Mouse (Mus musculus): ENCODE results near the gene Rbfox2. TPM values are rescaled to one million over a fixed set of nuclear protein-coding genes. Genes with fewer than 3 reads are reported as not detected.
"Not testable (repeated sequence)": the region's sequence is repeated elsewhere in the genome, so short reads cannot be mapped to it uniquely, and the experiment has no call there.

Rbfox2 gene
- polyA plus RNA-seq, 1 experiment, result 34.7 TPM

- H3K4me1 ChIP-seq (ENCODE audit: control insufficient read depth, insufficient read depth, insufficient read length, low read length), result peaks cover 3% of the 10 kb centered on the region; the same call in 1 of the 2 replicates
- H3K27me3 ChIP-seq (ENCODE audit: control insufficient read depth, insufficient read depth, low read length), result no peaks in the 10 kb centered on the region
- 79% methylated on average over 2 of the region's 2 CpGs for WGBS
Observed at GRCm38 (mm10) chr15:77275572-77275971, 31.2 kb downstream of the Rbfox2 start.

GRCm38 (mm10) chr15:77273947-77274346, 32.9 kb downstream of the Rbfox2 start:
- peaks cover 3% of the 10 kb centered on the region; the same call in 1 of the 2 replicates for H3K4me1 ChIP-seq (ENCODE audit: control insufficient read depth, insufficient read depth, insufficient read length, low read length)
- TF ChIP-seq POLR2A (IDR thresholded peaks at IDR 0.05; ENCODE audit: low read depth, low read length), result no peak
- no peak for TF ChIP-seq CTCF (IDR thresholded peaks at IDR 0.05; ENCODE audit: extremely low read depth, insufficient read length, insufficient replicate concordance, low read depth, low read length)
- no peaks in the 10 kb centered on the region for H3K27me3 ChIP-seq (ENCODE audit: control insufficient read depth, insufficient read depth, low read length)
- no peaks in the 10 kb centered on the region for H3K36me3 ChIP-seq (ENCODE audit: control insufficient read depth, insufficient read depth, low read length)
- no peak overlapping the region for H3K4me3 ChIP-seq (ENCODE audit: low read depth, low read length)
- 61% methylated on average over 6 of the region's 6 CpGs for WGBS
- no peak overlapping the region for H3K27ac ChIP-seq (ENCODE audit: insufficient read depth, low read depth, low read length)

More at GRCm38 (mm10) chr15:77275572-77275971, 31.2 kb downstream of the Rbfox2 start:
- TF ChIP-seq CTCF (IDR thresholded peaks at IDR 0.05; ENCODE audit: extremely low read depth, insufficient read length, insufficient replicate concordance, low read depth, low read length) (no peak), POLR2A (IDR thresholded peaks at IDR 0.05; ENCODE audit: low read depth, low read length) (no peak)
- no peak overlapping the region for H3K27ac ChIP-seq (ENCODE audit: insufficient read depth, low read depth, low read length)
- H3K36me3 ChIP-seq (ENCODE audit: control insufficient read depth, insufficient read depth, low read length), result no peaks in the 10 kb centered on the region
- no peak overlapping the region for H3K4me3 ChIP-seq (ENCODE audit: low read depth, low read length)

GRCm38 (mm10) chr15:77271285-77271684, 35.5 kb downstream of the Rbfox2 start:
- Histone ChIP-seq H3K36me3 (ENCODE audit: control insufficient read depth, insufficient read depth, low read length) (no peaks in the 10 kb centered on the region), H3K27ac (ENCODE audit: insufficient read depth, low read depth, low read length) (no peak overlapping the region), H3K4me1 (ENCODE audit: control insufficient read depth, insufficient read depth, insufficient read length, low read length) (no peaks in the 10 kb centered on the region), H3K27me3 (ENCODE audit: control insufficient read depth, insufficient read depth, low read length) (no peaks in the 10 kb centered on the region), H3K4me3 (ENCODE audit: low read depth, low read length) (no peak overlapping the region)
- TF ChIP-seq CTCF (IDR thresholded peaks at IDR 0.05; ENCODE audit: extremely low read depth, insufficient read length, insufficient replicate concordance, low read depth, low read length) (no peak), POLR2A (IDR thresholded peaks at IDR 0.05; ENCODE audit: low read depth, low read length) (no peak)
- WGBS, result 92% methylated on average over 5 of the region's 5 CpGs

GRCm38 (mm10) chr15:77269496-77269895, 37.3 kb downstream of the Rbfox2 start:
- not testable (repeated sequence) for H3K36me3 ChIP-seq (ENCODE audit: control insufficient read depth, insufficient read depth, low read length); H3K27me3 ChIP-seq (ENCODE audit: control insufficient read depth, insufficient read depth, low read length); H3K27ac ChIP-seq (ENCODE audit: insufficient read depth, low read depth, low read length); H3K4me1 ChIP-seq (ENCODE audit: control insufficient read depth, insufficient read depth, insufficient read length, low read length); H3K4me3 ChIP-seq (ENCODE audit: low read depth, low read length)
- WGBS, result 83% methylated on average over 1 of the region's 1 CpGs

- H3K27ac ChIP-seq (ENCODE audit: insufficient read depth, low read depth, low read length), result no peak overlapping the region
- no peaks in the 10 kb centered on the region for H3K27me3 ChIP-seq (ENCODE audit: control insufficient read depth, insufficient read depth, low read length)
- TF ChIP-seq POLR2A (IDR thresholded peaks at IDR 0.05; ENCODE audit: low read depth, low read length), result no peak
- no peak for TF ChIP-seq CTCF (IDR thresholded peaks at IDR 0.05; ENCODE audit: extremely low read depth, insufficient read length, insufficient replicate concordance, low read depth, low read length)
- no peaks in the 10 kb centered on the region for H3K36me3 ChIP-seq (ENCODE audit: control insufficient read depth, insufficient read depth, low read length)
- H3K4me3 ChIP-seq (ENCODE audit: low read depth, low read length), result no peak overlapping the region
- H3K4me1 ChIP-seq (ENCODE audit: control insufficient read depth, insufficient read depth, insufficient read length, low read length), result peaks cover 7% of the 10 kb centered on the region; the same call in 1 of the 2 replicates
- WGBS, result 95% methylated on average over 3 of the region's 3 CpGs
Observed at GRCm38 (mm10) chr15:77268415-77268814, 38.4 kb downstream of the Rbfox2 start.

GRCm38 (mm10) chr15:77265318-77265717, 41.5 kb downstream of the Rbfox2 start:
- no peak for TF ChIP-seq CTCF (IDR thresholded peaks at IDR 0.05; ENCODE audit: extremely low read depth, insufficient read length, insufficient replicate concordance, low read depth, low read length)
- no peak for TF ChIP-seq POLR2A (IDR thresholded peaks at IDR 0.05; ENCODE audit: low read depth, low read length)
- H3K4me1 ChIP-seq (ENCODE audit: control insufficient read depth, insufficient read depth, insufficient read length, low read length), result peaks cover 10% of the 10 kb centered on the region; the same call in 1 of the 2 replicates
- no peaks in the 10 kb centered on the region for H3K27me3 ChIP-seq (ENCODE audit: control insufficient read depth, insufficient read depth, low read length)
- H3K36me3 ChIP-seq (ENCODE audit: control insufficient read depth, insufficient read depth, low read length), result no peaks in the 10 kb centered on the region
- whole genome bisulfite sequencing, result 37% methylated on average over 4 of the region's 4 CpGs
- H3K27ac ChIP-seq (ENCODE audit: insufficient read depth, low read depth, low read length), result no peak overlapping the region
- H3K4me3 ChIP-seq (ENCODE audit: low read depth, low read length), result no peak overlapping the region

GRCm38 (mm10) chr15:77264314-77264713, 42.5 kb downstream of the Rbfox2 start:
- Histone ChIP-seq H3K36me3 (ENCODE audit: control insufficient read depth, insufficient read depth, low read length) (no peaks in the 10 kb centered on the region), H3K4me1 (ENCODE audit: control insufficient read depth, insufficient read depth, insufficient read length, low read length) (peaks cover 10% of the 10 kb centered on the region; the same call in 1 of the 2 replicates), H3K4me3 (ENCODE audit: low read depth, low read length) (no peak overlapping the region), H3K27me3 (ENCODE audit: control insufficient read depth, insufficient read depth, low read length) (no peaks in the 10 kb centered on the region), H3K27ac (ENCODE audit: insufficient read depth, low read depth, low read length) (0 out of 2 replicates have a peak overlapping the region, but pooled peaks have one; percentile 7)
- TF ChIP-seq POLR2A (IDR thresholded peaks at IDR 0.05; ENCODE audit: low read depth, low read length), result no peak
- TF ChIP-seq CTCF (IDR thresholded peaks at IDR 0.05; ENCODE audit: extremely low read depth, insufficient read length, insufficient replicate concordance, low read depth, low read length), result no peak
- 34% methylated on average over 5 of the region's 5 CpGs for WGBS

Data from small intestine, adult 2 months (tissue).